Mouse (Mus musculus) heart, adult 2 months (tissue): Measurements from ENCODE around the gene Nat8f1. TPM values are rescaled to one million over a fixed set of nuclear protein-coding genes. Genes with fewer than 3 reads are reported as not detected.
A peak's percentile ranks its signal among the peaks of the same experiment; 100 is the strongest.
"Not testable (repeated sequence)": the region's sequence is repeated elsewhere in the genome, so short reads cannot be mapped to it uniquely, and the experiment has no call there.

Experiments
- DNase-seq, 2 experiments: peaks; one replicate each; pipeline ENCODE4 v3.0.0; 2021
- H3K27ac ChIP-seq: fragments of 200-600 bp; 2 replicates; pipeline ENCODE4 v1.8.1; 2022
- H3K27me3 ChIP-seq: fragments of 200-500 bp; 2 replicates; pipeline ENCODE4 v1.6.1; 2012; ENCODE audit warnings: mild to moderate bottlenecking, low read length, inconsistent platforms, mixed read lengths; ENCODE audit not compliant: control insufficient read depth, insufficient read depth
- H3K36me3 ChIP-seq: fragments of 200-500 bp; 2 replicates; pipeline ENCODE4 v1.6.1; 2012; ENCODE audit warnings: low read length, inconsistent platforms; ENCODE audit not compliant: control insufficient read depth, insufficient read depth
- H3K4me1 ChIP-seq: fragments of 200-500 bp; 2 replicates; pipeline ENCODE4 v1.6.1; 2011; ENCODE audit warnings: low read length; ENCODE audit not compliant: control insufficient read depth, insufficient read depth
- H3K4me3 ChIP-seq: fragments of 200-600 bp; 2 replicates; pipeline ENCODE4 v1.8.1; 2022
- H3K79me2 ChIP-seq: fragments of 200-500 bp; replicated peaks from 2 replicates; pipeline ENCODE4 v1.6.1; 2012; ENCODE audit warnings: mild to moderate bottlenecking, inconsistent platforms, low read length, moderate library complexity, mixed read lengths; ENCODE audit not compliant: control insufficient read depth, insufficient read depth
- H3K9ac ChIP-seq: fragments of 200-500 bp; 2 replicates; pipeline ENCODE4 v1.6.1; 2012; ENCODE audit warnings: low read depth, mild to moderate bottlenecking, control low read depth, inconsistent platforms, low read length, mixed read lengths
- CTCF ChIP-seq: fragments of 200-600 bp; IDR thresholded peaks from 2 replicates; pipeline ENCODE4 v1.8.1; 2022; ENCODE audit warnings: antibody characterized with exemption, mild to moderate bottlenecking, moderate library complexity
- EP300 ChIP-seq: fragments of 200-500 bp; IDR thresholded peaks from 2 replicates; pipeline ENCODE4 v1.6.1; 2011; ENCODE audit warnings: low read depth, low read length, control low read depth; ENCODE audit not compliant: insufficient read depth
- POLR2A ChIP-seq: fragments of 200-500 bp; IDR thresholded peaks from 2 replicates; pipeline ENCODE4 v1.6.1; 2011; ENCODE audit warnings: mild to moderate bottlenecking, low read depth, low read length, control low read depth; ENCODE audit not compliant: insufficient read depth
- WGBS: fragments of 180-500 bp; shearing (Covaris S2); methylation state at CpG from one replicate; pipeline ENCODE4 v1.1.7; 2018; 5-methylcytosine and 5-hydroxymethylcytosine counted together
- intact Hi-C: fragments of 180-260 bp; cut with DNase I; formaldehyde crosslinking; loops from one replicate; pipeline ENCODE4 v1.15.1; 2025
- polyA plus RNA-seq: library from polyadenylated mRNA; depleted of rRNA; stranded (reverse); fragments of >200 nt; gene quantifications from 2 replicates; pipeline ENCODE4 v1.2.3, GENCODE M21; 2012
- total RNA-seq, 2 experiments: library from RNA; stranded (reverse); gene quantifications; 2 replicates each; pipeline ENCODE4 v1.2.3; 2021

Nat8f1 gene
- total and polyA plus RNA-seq, 3 experiments = 2.0 to 5.1 (median 2.1) TPM

DNA sequence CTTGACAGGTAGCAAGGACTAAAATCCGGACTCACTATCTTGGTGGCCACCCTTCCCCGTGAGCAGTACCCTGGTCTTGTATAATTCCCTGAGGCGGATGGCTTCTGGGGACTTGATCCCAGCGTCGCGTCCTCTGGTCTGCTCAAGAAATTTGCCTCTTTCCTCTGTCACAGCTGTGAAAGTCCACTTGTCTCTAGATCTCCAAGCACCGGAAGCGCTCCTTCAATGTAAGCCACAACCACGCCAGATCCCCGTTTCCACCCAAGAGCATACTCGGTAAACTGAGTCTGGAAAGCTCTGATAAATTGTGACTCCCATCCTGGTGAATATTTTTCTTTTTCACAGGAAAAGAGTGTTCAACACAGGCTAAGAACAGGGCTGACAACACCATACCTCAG is 347 bp downstream of the Nat8f1 start:
- peak overlapping the region; percentile 71 for H3K9ac ChIP-seq
- no peaks in the 10 kb centered on the region for H3K79me2 ChIP-seq
- no peaks in the 10 kb centered on the region for H3K27me3 ChIP-seq
- intact Hi-C loops = loop anchor here (5.0 to 10.0 kb wide), 2 partner anchors 47 to 460 kb away; partner anchors contain the start of genes Cct7, Dusp11 and Pradc1
- no peak for TF ChIP-seq EP300
- no peak for TF ChIP-seq CTCF
- no peak for TF ChIP-seq POLR2A
- DNase-seq = no peak
- H3K4me3 ChIP-seq = peak overlapping the region; percentile 82
- H3K4me1 ChIP-seq = peaks cover 4% of the 10 kb centered on the region
- H3K27ac ChIP-seq = peak overlapping the region; percentile 91
- peaks cover 3% of the 10 kb centered on the region; the same call in 1 of the 2 replicates for H3K36me3 ChIP-seq
- WGBS = 2% methylated on average over 11 of the region's 11 CpGs

DNA sequence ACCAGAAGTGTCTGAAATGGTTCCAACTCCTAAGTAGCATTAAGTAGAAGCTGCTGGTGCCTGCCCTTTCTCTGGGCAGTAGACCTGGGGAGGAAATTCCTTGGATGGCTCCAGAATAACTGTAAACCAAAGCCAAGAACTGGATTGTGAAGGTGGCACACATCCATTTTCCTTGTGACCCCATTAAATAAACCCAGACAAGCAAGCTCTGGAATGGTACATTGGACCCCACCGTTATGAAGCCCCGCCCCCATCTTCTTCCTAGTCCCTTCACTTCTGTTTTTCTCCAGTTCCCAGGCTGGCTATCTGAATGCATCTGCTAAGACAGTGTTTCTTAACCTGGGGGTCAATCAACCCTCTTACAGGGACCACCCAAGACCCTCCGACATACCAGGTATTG is 3.9 kb downstream of the Nat8f1 start, which contains the start of gene Tprkb:
TSS of gene Tprkb (plus strand) at position 279 of the 400 bp plus-strand sequence.
- Histone ChIP-seq H3K4me3 (no peak within 1 kb of the TSS), H3K36me3 (peaks cover 3% of the 10 kb centered on the region; the same call in 1 of the 2 replicates), H3K4me1 (peaks cover 6% of the 10 kb centered on the region), H3K27me3 (no peaks in the 10 kb centered on the region), H3K79me2 (no peaks in the 10 kb centered on the region), H3K9ac (no peak within 1 kb of the TSS), H3K27ac (no peak within 1 kb of the TSS)
- TF ChIP-seq POLR2A (no peak), EP300 (no peak), CTCF (no peak)
- DNase-seq = no peak
- 78% methylated on average over 3 of the region's 3 CpGs for WGBS
- intact Hi-C loops = loop anchor here (10.0 kb wide), 1 partner anchor 457 kb away; the partner anchor contains the start of genes Cct7 and Pradc1

GRCm38 (mm10) chr6:85909704-85910103 is 5.8 kb downstream of the Nat8f1 start:
- intact Hi-C loops = loop anchor here (5.0 to 10.0 kb wide), 2 partner anchors 322 to 455 kb away; partner anchors contain the start of genes Alms1, Cct7 and Pradc1
- Histone ChIP-seq H3K9ac (no peak overlapping the region), H3K36me3 (peaks cover under 1% of the 10 kb centered on the region; the same call in 1 of the 2 replicates), H3K27ac (no peak overlapping the region), H3K4me3 (no peak overlapping the region), H3K27me3 (no peaks in the 10 kb centered on the region), H3K79me2 (no peaks in the 10 kb centered on the region), H3K4me1 (peaks cover 2% of the 10 kb centered on the region; the same call in 1 of the 2 replicates)
- no peak for DNase-seq
- no peak for TF ChIP-seq EP300
- WGBS = 92% methylated on average over 1 of the region's 1 CpGs

DNA sequence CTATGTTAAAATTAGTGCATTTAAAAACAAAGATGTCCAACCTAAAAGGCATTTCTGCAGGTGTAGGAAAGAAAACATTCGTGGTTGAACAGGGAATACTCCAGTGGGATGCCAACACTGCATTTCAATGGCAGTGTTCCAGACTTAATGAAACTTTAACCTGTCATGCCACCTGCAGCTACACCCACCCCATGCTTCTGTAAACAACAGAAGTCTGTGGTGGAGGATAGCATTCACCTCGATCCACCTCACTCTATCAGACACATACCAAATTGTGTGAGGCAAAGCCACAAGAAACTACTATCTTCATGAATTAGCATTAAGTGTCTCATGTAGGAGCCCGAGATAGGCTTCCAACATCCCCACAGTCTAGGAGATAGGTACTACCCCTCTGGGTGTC is 7.1 kb downstream of the Nat8f1 start:
- peaks cover 2% of the 10 kb centered on the region; the same call in 1 of the 2 replicates for H3K4me1 ChIP-seq
- intact Hi-C loops = loop anchor here (5.0 kb wide), 1 partner anchor 321 kb away; the partner anchor contains the start of gene Alms1
- H3K27ac ChIP-seq = no peak overlapping the region

DNA sequence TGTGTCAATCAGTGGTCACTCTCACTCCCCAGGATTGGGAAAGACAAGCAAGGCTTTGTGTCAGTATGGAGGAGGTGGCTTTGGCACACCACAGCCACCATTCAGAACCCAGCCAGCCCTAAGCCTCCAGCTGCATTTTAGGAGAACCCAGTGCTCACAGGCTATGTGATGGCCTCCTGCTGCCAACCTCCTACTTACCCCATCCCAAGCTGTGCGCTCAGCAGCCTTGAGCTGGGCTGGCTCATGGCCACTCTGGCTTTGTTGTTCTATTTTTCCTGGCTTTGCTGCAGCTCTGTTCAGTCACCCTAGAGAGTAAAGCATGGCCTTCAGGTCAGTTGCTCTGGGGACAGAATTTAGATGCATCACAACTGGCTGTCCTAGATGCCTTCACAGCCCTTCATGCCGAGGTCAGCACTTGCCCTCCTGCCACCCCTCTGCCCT is 8.6 kb downstream of the Nat8f1 start:
- not testable (repeated sequence) for H3K27me3 ChIP-seq, H3K4me1 ChIP-seq, H3K36me3 ChIP-seq, H3K4me3 ChIP-seq, H3K9ac ChIP-seq, H3K27ac ChIP-seq, H3K79me2 ChIP-seq
- intact Hi-C loops = loop anchor here (5.0 kb wide), 1 partner anchor 320 kb away; the partner anchor contains the start of gene Alms1
- WGBS = 40% methylated on average over 2 of the region's 2 CpGs
- DNase-seq = peak in 1 of 2 experiments; percentile 31

More for the DNA sequence above, 7.1 kb downstream of the Nat8f1 start:
- Histone ChIP-seq H3K79me2 (no peaks in the 10 kb centered on the region), H3K9ac (no peak overlapping the region), H3K27me3 (no peaks in the 10 kb centered on the region), H3K4me3 (no peak overlapping the region), H3K36me3 (no peaks in the 10 kb centered on the region)
- 72% methylated on average over 3 of the region's 3 CpGs for WGBS
- TF ChIP-seq CTCF (no peak), POLR2A (no peak), EP300 (no peak)
- DNase-seq = no peak

DNA sequence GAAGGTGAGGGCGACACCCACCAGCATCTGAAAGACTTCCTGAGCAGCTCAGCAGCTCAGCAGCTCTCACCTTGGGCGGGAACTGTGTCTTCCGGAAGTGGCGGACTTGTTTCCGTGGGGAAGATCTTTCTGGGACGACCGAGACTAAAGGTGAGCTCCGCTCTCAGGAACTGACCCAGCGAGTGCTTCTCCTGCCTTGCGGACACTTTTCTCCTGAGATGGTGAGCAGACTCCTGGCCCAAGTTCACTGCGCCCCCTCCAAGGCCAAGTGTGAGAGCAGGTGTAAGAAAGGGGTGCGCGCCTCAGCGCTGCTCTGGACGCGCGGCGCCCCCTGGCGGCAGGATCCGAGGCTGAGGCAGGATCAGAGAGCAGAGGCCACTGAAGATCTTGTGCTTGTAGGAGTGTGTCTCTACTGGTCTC is 10.8 kb downstream of the Nat8f1 start, which contains the start of gene Nat8f4:
TSS of gene Nat8f4 (minus strand) at position 243 of the 420 bp plus-strand sequence.
- not testable (repeated sequence) for H3K36me3 ChIP-seq, H3K4me1 ChIP-seq, H3K27me3 ChIP-seq, H3K79me2 ChIP-seq, H3K27ac ChIP-seq
- H3K4me3 ChIP-seq = peak within 1 kb of the TSS; percentile 47
- DNase-seq = peak; percentile 76 to 82
- WGBS = 12% methylated on average over 20 of the region's 20 CpGs
- H3K9ac ChIP-seq = peak within 1 kb of the TSS; percentile 64
- peak; percentile 85 for TF ChIP-seq CTCF
- intact Hi-C loops = loop anchor here (5.0 kb wide), 2 partner anchors 252 to 317 kb away; partner anchors contain the start of gene Alms1
